ENCODE assay signal across 15 mouse cellular contexts in the genomic region with DNA sequence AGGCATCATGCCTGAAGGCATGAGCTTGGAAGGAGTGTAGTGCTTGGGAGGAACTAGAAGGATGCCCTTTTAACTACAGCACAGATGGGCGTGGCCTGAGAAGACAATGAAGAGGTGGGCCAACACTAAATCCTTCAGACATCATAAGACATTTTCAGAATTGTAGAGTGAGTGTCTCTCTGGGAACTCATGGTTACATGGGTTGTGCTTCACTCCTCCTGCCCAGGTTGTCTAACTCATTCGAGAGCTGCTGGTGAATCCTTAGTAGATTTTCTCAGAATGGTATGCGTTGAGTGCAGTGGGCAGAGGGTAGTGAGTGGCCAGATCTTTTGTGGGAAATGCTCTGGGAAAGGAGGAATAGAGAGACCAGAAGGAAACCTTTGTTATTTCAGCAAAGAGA. TPM values are rescaled to one million over a fixed set of nuclear protein-coding genes. Genes with fewer than 3 reads are reported as not detected.
DNase-seq lines count a peak whose midpoint lies in the region; ATAC-seq and TF ChIP-seq lines count a peak whose summit lies in the region.
"Had no signal": no experiment of that assay in that cellular context is flagged by ENCODE, and none has a peak within 500 bp of the region (broad histone marks: within the 10 kb centered on the region; RNA-seq: fewer than 3 reads in every experiment).

No protein-coding gene starts in this region.

- H3K9ac ChIP-seq in heart, embryonic 14.5 days (ENCODE audit: low read length) = no peak overlapping the region
- no peak overlapping the region for H3K9ac ChIP-seq in limb, embryonic 13.5 days
- H3K9ac ChIP-seq: liver, embryonic 12.5 days; neural tube, embryonic 12.5 days had no signal

- TF ChIP-seq CTCF in embryonic fibroblast, embryonic 13.5 days (IDR thresholded peaks at IDR 0.05; ENCODE audit: borderline replicate concordance, insufficient read depth, low read length) = no peak

- H3K4me2 ChIP-seq in heart, embryonic 14.5 days (ENCODE audit: low read length) = no peak overlapping the region
- no peak overlapping the region for H3K4me2 ChIP-seq in limb, embryonic 13.5 days (replicated peaks)
- peak overlapping the region; percentile 34 for H3K4me2 ChIP-seq in myocyte (ENCODE audit: low read depth)
- H3K4me2 ChIP-seq: liver, embryonic 12.5 days; midbrain, embryonic 11.5 days; neural tube, embryonic 12.5 days had no signal

- no peak for DNase-seq in heart, postnatal 25 days (ENCODE audit: low spot score)
- no peak for DNase-seq in limb, embryonic 10.5 days (ENCODE audit: low spot score)
- DNase-seq: cerebellum, adult 9-11 months; kidney, postnatal 25 days; layer of hippocampus, postnatal 36 days; lung, postnatal 14 days had no signal

- no peaks in the 10 kb centered on the region for H3K79me2 ChIP-seq in myocyte (ENCODE audit: control insufficient read depth, insufficient read depth)

- 71% methylated on average over 3 of the region's 3 CpGs for WGBS in heart, embryonic 14.5 days
- 84% methylated on average over 3 of the region's 3 CpGs for WGBS in limb, embryonic 13.5 days
- WGBS in limb, embryonic 10.5 days = 84% methylated on average over 3 of the region's 3 CpGs

- peak overlapping the region; percentile 64 to 74 for H3K27ac ChIP-seq in heart, embryonic 14.5 days (replicated peaks in 1 of 2; ENCODE audit: control insufficient read depth in 1 of 2, insufficient read depth in 1 of 2, low read depth in 2 of 2, low read length in 2 of 2)
- peak overlapping the region; percentile 22; the same call in 1 of the 2 replicates for H3K27ac ChIP-seq in limb, embryonic 13.5 days
- H3K27ac ChIP-seq in limb, embryonic 10.5 days = no peak overlapping the region
- peak overlapping the region; percentile 94 for H3K27ac ChIP-seq in embryonic fibroblast, embryonic 13.5 days (ENCODE audit: insufficient read depth, low read length)
- H3K27ac ChIP-seq: liver, embryonic 12.5 days; neural tube, embryonic 12.5 days had no signal

- H3K4me1 ChIP-seq in heart, embryonic 14.5 days (ENCODE audit: control insufficient read depth in 2 of 2, insufficient read depth in 2 of 2, low read length in 2 of 2) = peaks cover 0 to 4% of the 10 kb centered on the region in 2 experiments; a peak in 3 of 4 replicates
- H3K4me1 ChIP-seq in limb, embryonic 13.5 days = peaks cover 27% of the 10 kb centered on the region
- no peaks in the 10 kb centered on the region for H3K4me1 ChIP-seq in limb, embryonic 10.5 days
- H3K4me1 ChIP-seq in embryonic fibroblast, embryonic 13.5 days (ENCODE audit: control insufficient read depth, insufficient read depth, low read length) = peaks cover 17% of the 10 kb centered on the region
- H3K4me1 ChIP-seq: liver, embryonic 12.5 days had no signal

- H3K4me3 ChIP-seq in heart, embryonic 14.5 days (ENCODE audit: control insufficient read depth in 1 of 2, insufficient read depth in 1 of 2, low read depth in 1 of 2, low read length in 2 of 2) = no peak overlapping the region
- H3K4me3 ChIP-seq in limb, embryonic 13.5 days = no peak overlapping the region
- H3K4me3 ChIP-seq in limb, embryonic 10.5 days = no peak overlapping the region
- H3K4me3 ChIP-seq in embryonic fibroblast, embryonic 13.5 days (ENCODE audit: insufficient read depth, low read length) = no peak overlapping the region
- no peak overlapping the region for H3K4me3 ChIP-seq in myocyte
- H3K4me3 ChIP-seq: liver, embryonic 12.5 days; neural tube, embryonic 12.5 days had no signal

- intact Hi-C loops in heart, postnatal 25 days (cut with DNase I) = no loop called here

- no peaks in the 10 kb centered on the region for H3K27me3 ChIP-seq in heart, embryonic 14.5 days (ENCODE audit: control insufficient read depth, insufficient read depth, low read length)
- no peaks in the 10 kb centered on the region for H3K27me3 ChIP-seq in limb, embryonic 13.5 days
- H3K27me3 ChIP-seq in limb, embryonic 10.5 days (ENCODE audit: low read depth, poor library complexity, severe bottlenecking) = no peaks in the 10 kb centered on the region
- H3K27me3 ChIP-seq in myocyte (ENCODE audit: control insufficient read depth, insufficient read depth, insufficient read length) = no peaks in the 10 kb centered on the region
- H3K27me3 ChIP-seq: CH12.LX; liver, embryonic 12.5 days; neural tube, embryonic 12.5 days had no signal

- H3ac ChIP-seq in myocyte (ENCODE audit: control insufficient read depth, insufficient read length) = no peak overlapping the region

- H3K9me3 ChIP-seq in heart, embryonic 14.5 days (ENCODE audit: control insufficient read depth, low read length) = no peaks in the 10 kb centered on the region
- no peaks in the 10 kb centered on the region for H3K9me3 ChIP-seq in limb, embryonic 13.5 days
- H3K9me3 ChIP-seq in limb, embryonic 10.5 days (replicated peaks) = no peaks in the 10 kb centered on the region
- H3K9me3 ChIP-seq: liver, embryonic 12.5 days; neural tube, embryonic 12.5 days had no signal

- no peak; the same call in 1 of the 2 replicates for ATAC-seq in heart, embryonic 14.5 days (ENCODE audit: insufficient number of reproducible peaks, insufficient read depth, low FRiP score, low read depth)
- ATAC-seq in limb, embryonic 13.5 days (ENCODE audit: low FRiP score, low read depth) = no peak
- no peak for ATAC-seq in granulocyte monocyte progenitor cell, adult 5-6 weeks (replicated peaks; ENCODE audit: poor library complexity, severe bottlenecking)
- ATAC-seq: liver, embryonic 12.5 days had no signal

- TF ChIP-seq POLR2A in embryonic fibroblast, embryonic 13.5 days (IDR thresholded peaks at IDR 0.05; ENCODE audit: low read depth, low read length) = no peak
- no peak for TF ChIP-seq POLR2A in myocyte (IDR thresholded peaks at IDR 0.05; ENCODE audit: insufficient read length, low read depth)

- no peaks in the 10 kb centered on the region for H3K36me3 ChIP-seq in heart, embryonic 14.5 days (ENCODE audit: control insufficient read depth, insufficient read depth, low read length)
- H3K36me3 ChIP-seq in limb, embryonic 13.5 days = no peaks in the 10 kb centered on the region
- no peaks in the 10 kb centered on the region for H3K36me3 ChIP-seq in limb, embryonic 10.5 days
- H3K36me3 ChIP-seq in myocyte (ENCODE audit: control insufficient read depth, insufficient read depth) = no peaks in the 10 kb centered on the region
- H3K36me3 ChIP-seq: liver, embryonic 12.5 days had no signal

TF ChIP-seq in myocyte, 11 proteins besides CTCF, POLR2A, EP300 and RAD21:
- TF ChIP-seq MYOD1 (IDR thresholded peaks at IDR 0.05; ENCODE audit: control insufficient read depth in 1 of 3, insufficient read length in 2 of 3, low read depth in 2 of 3) = no peak
- no peak for TF ChIP-seq E2F4 (IDR thresholded peaks at IDR 0.05; ENCODE audit: insufficient read depth)
- no peak for TF ChIP-seq TCF12 (IDR thresholded peaks at IDR 0.05; ENCODE audit: insufficient read depth, poor library complexity, severe bottlenecking)
- no peak for TF ChIP-seq MAX (IDR thresholded peaks at IDR 0.05; ENCODE audit: low read depth)
- no peak for TF ChIP-seq SRF (IDR thresholded peaks at IDR 0.05; ENCODE audit: control insufficient read depth, insufficient read length, low read depth)
- no peak for TF ChIP-seq USF1 (IDR thresholded peaks at IDR 0.05; ENCODE audit: low read depth)
- no peak for TF ChIP-seq POLR2AphosphoS2 (IDR thresholded peaks at IDR 0.05; ENCODE audit: insufficient read length, low read depth)
- no peak for TF ChIP-seq REST (IDR thresholded peaks at IDR 0.05; ENCODE audit: insufficient read depth, insufficient read length)
- TF ChIP-seq CEBPB (IDR thresholded peaks at IDR 0.05; ENCODE audit: insufficient read depth, poor library complexity, severe bottlenecking) = no peak
- TF ChIP-seq TCF3 (IDR thresholded peaks at IDR 0.05; ENCODE audit: insufficient read length, low read depth) = no peak
- no peak for TF ChIP-seq MYOG (IDR thresholded peaks at IDR 0.05; ENCODE audit: control insufficient read depth in 1 of 3, insufficient read depth in 1 of 3, insufficient read length in 2 of 3, low read depth in 2 of 3)
TF ChIP-seq in myocyte: peak in this region for 0.

RNA-seq across cellular contexts. Expression of a gene that starts 53.6 kb away (rescaled TPM):
- 12.6 and 12.7 TPM in 2 replicates for polyA plus RNA-seq in heart, embryonic 14.5 days (2014; fragmentation: Nextera tagmentation; extraction: Ambion mirVana)
- 1 to 10 TPM; 4.9 to 6.3 TPM for total RNA-seq in heart, postnatal 25 days (2021)
- 10.8 and 13.0 TPM in 2 replicates for polyA plus RNA-seq in limb, embryonic 13.5 days (2015; fragmentation: Nextera tagmentation; extraction: Ambion mirVana)
- polyA plus RNA-seq in limb, embryonic 10.5 days (2016; fragmentation: Nextera tagmentation; extraction: Ambion mirVana) = 5.2 and 7.8 TPM in 2 replicates
- 12.8 and 15.9 TPM in 2 replicates for polyA plus RNA-seq in embryonic fibroblast, embryonic 13.5 days (2011; ENCODE audit: insufficient read length, low read depth, missing spikeins)
- polyA plus RNA-seq in myocyte (2012; fragmentation: generic; extraction: Trizol) = 15.0 TPM
- not detected in 2 replicates for total RNA-seq in granulocyte monocyte progenitor cell, adult 5-6 weeks (2014; fragmentation: Nextera tagmentation)
- not detected in 2 replicates for total RNA-seq in granulocyte monocyte progenitor cell, adult 5-6 weeks (2017)
- total RNA-seq: CH12.LX had no signal
